Mouse (Mus musculus) lung, embryonic 15.5 days (tissue): ENCODE measurements at regions not wholly inside any gene's neighbourhood (a gene's known extent, or its start where the extent isn't known, plus 50 kb on each side); places are given as distances from the start of the nearest gene placed in this dataset.
A peak's percentile ranks its signal among the peaks of the same experiment; 100 is the strongest.

Experiments
- ATAC-seq: fragments of 200-750 bp; cut with Nextera tagmentation; 2 replicates; pipeline ENCODE4 v1.8.0; 2017; ENCODE audit warnings: moderate number of reproducible peaks, borderline replicate concordance; ENCODE audit not compliant: low FRiP score, low TSS enrichment; ENCODE audit errors: extremely low read depth
- H3K27ac ChIP-seq: fragments of 300-500 bp; sonication (generic); 2 replicates; pipeline ENCODE4 v1.5.1; 2015; ENCODE audit warnings: moderate library complexity, mild to moderate bottlenecking, inconsistent platforms
- H3K27me3 ChIP-seq: fragments of 300-500 bp; sonication (generic); 2 replicates; pipeline ENCODE4 v1.6.1; 2015; ENCODE audit warnings: inconsistent platforms
- H3K36me3 ChIP-seq: fragments of 300-500 bp; sonication (generic); 2 replicates; pipeline ENCODE4 v1.6.1; 2015; ENCODE audit warnings: inconsistent platforms
- H3K4me1 ChIP-seq: fragments of 300-500 bp; sonication (generic); 2 replicates; pipeline ENCODE4 v1.6.1; 2015; ENCODE audit warnings: inconsistent platforms
- H3K4me2 ChIP-seq: fragments of 300-500 bp; sonication (generic); 2 replicates; pipeline ENCODE4 v1.6.1; 2015; ENCODE audit warnings: inconsistent platforms, mild to moderate bottlenecking, moderate library complexity
- H3K4me3 ChIP-seq: fragments of 300-500 bp; sonication (generic); 2 replicates; pipeline ENCODE4 v1.5.1; 2015; ENCODE audit warnings: mild to moderate bottlenecking, inconsistent platforms
- H3K9ac ChIP-seq: fragments of 300-500 bp; sonication (generic); 2 replicates; pipeline ENCODE4 v1.6.1; 2015; ENCODE audit warnings: inconsistent platforms
- H3K9me3 ChIP-seq: fragments of 300-500 bp; sonication (generic); 2 replicates; pipeline ENCODE4 v1.6.1; 2016; ENCODE audit warnings: inconsistent platforms
- WGBS: fragments of 180-500 bp; shearing (Covaris S2); methylation state at CpG from one replicate; pipeline ENCODE4 v1.1.7; 2015; 5-methylcytosine and 5-hydroxymethylcytosine counted together

GRCm38 (mm10) chr8:10754232-10754985, 253.8 kb downstream of the Irs2 start:
- H3K4me2 ChIP-seq: no peak overlapping the region
- no peaks in the 10 kb centered on the region for H3K36me3 ChIP-seq
- H3K4me1 ChIP-seq: no peaks in the 10 kb centered on the region
- H3K4me3 ChIP-seq: no peak overlapping the region
- no peak overlapping the region for H3K9ac ChIP-seq
- 64% methylated on average over 13 of the region's 13 CpGs for WGBS
- H3K27me3 ChIP-seq: no peaks in the 10 kb centered on the region
- no peak overlapping the region for H3K27ac ChIP-seq
- no peaks in the 10 kb centered on the region for H3K9me3 ChIP-seq
- no peak for ATAC-seq

- Histone ChIP-seq H3K4me2 (no peak overlapping the region), H3K36me3 (no peaks in the 10 kb centered on the region), H3K27ac (no peak overlapping the region), H3K4me3 (no peak overlapping the region), H3K4me1 (no peaks in the 10 kb centered on the region), H3K27me3 (no peaks in the 10 kb centered on the region), H3K9ac (no peak overlapping the region), H3K9me3 (no peaks in the 10 kb centered on the region)
- WGBS: 67% methylated on average over 6 of the region's 6 CpGs
- no peak for ATAC-seq
These were observed 255.2 kb downstream of the Irs2 start for GRCm38 (mm10) chr8:10753056-10753455.

GRCm38 (mm10) chr8:10747150-10747549, 261.1 kb downstream of the Irs2 start:
- Histone ChIP-seq H3K4me1 (no peaks in the 10 kb centered on the region), H3K9me3 (no peaks in the 10 kb centered on the region), H3K27ac (no peak overlapping the region), H3K4me2 (no peak overlapping the region), H3K4me3 (no peak overlapping the region), H3K27me3 (no peaks in the 10 kb centered on the region), H3K9ac (no peak overlapping the region), H3K36me3 (no peaks in the 10 kb centered on the region)
- ATAC-seq: peak; percentile 23; the same call in 1 of the 2 replicates
- WGBS: 54% methylated on average over 2 of the region's 2 CpGs

DNA sequence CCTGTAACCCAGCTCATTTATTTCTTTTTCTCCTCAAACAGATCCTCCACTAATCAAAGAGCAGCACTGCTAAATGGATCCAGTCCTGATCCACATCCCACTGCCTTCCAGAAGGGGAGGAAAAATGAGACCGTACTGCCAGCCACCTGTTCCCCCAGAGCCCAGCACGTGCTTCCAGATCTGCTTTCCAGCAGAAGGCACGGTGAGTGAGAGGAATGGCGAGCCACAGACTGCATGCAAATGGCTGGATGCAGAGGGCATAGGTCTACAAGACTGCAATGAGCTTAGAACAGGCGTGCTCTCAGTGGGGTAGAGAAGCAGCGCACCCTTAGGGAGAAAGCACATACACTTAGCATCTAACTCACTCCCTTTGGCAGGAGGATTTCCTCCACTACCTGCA, 265.0 kb downstream of the Irs2 start:
- no peak overlapping the region for H3K4me3 ChIP-seq
- no peak overlapping the region for H3K9ac ChIP-seq
- ATAC-seq: no peak
- H3K36me3 ChIP-seq: no peaks in the 10 kb centered on the region
- H3K27ac ChIP-seq: no peak overlapping the region
- no peak overlapping the region for H3K4me2 ChIP-seq
- H3K4me1 ChIP-seq: no peaks in the 10 kb centered on the region
- H3K9me3 ChIP-seq: no peaks in the 10 kb centered on the region
- 69% methylated on average over 6 of the region's 6 CpGs for WGBS
- H3K27me3 ChIP-seq: no peaks in the 10 kb centered on the region

DNA sequence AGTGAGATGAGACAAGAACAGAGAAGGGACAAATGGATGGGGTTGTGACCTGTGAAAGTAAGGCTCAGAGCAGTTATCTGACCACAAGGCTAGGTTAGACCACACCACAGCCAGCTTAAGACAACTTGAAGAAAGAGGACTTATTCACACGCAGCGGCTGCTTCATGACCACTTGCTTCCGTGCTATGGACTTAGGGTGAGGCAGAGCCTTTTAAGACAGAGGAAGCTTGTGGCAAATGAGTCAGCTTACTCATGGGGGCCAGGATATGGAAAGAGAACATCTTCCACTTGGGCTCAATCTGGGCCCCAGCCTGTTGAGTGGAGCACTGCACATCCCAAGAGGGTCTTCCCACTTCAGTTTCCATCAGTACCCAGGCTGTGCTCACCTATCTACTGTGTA, 267.4 kb downstream of the Irs2 start:
- H3K4me1 ChIP-seq: no peaks in the 10 kb centered on the region
- H3K27ac ChIP-seq: no peak overlapping the region
- no peaks in the 10 kb centered on the region for H3K9me3 ChIP-seq
- H3K36me3 ChIP-seq: no peaks in the 10 kb centered on the region
- no peaks in the 10 kb centered on the region for H3K27me3 ChIP-seq
- ATAC-seq: no peak
- 97% methylated on average over 3 of the region's 3 CpGs for WGBS
- H3K4me3 ChIP-seq: no peak overlapping the region
- H3K4me2 ChIP-seq: no peak overlapping the region
- H3K9ac ChIP-seq: no peak overlapping the region

- H3K36me3 ChIP-seq: no peaks in the 10 kb centered on the region
- no peak overlapping the region for H3K9ac ChIP-seq
- no peaks in the 10 kb centered on the region for H3K27me3 ChIP-seq
- no peak for ATAC-seq
- 45% methylated on average over 11 of the region's 11 CpGs for WGBS
- H3K27ac ChIP-seq: no peak overlapping the region
- H3K4me3 ChIP-seq: no peak overlapping the region
- H3K4me1 ChIP-seq: no peaks in the 10 kb centered on the region
- H3K4me2 ChIP-seq: no peak overlapping the region
- H3K9me3 ChIP-seq: no peaks in the 10 kb centered on the region
These were observed 269.7 kb downstream of the Irs2 start for GRCm38 (mm10) chr8:10738486-10739081.

DNA sequence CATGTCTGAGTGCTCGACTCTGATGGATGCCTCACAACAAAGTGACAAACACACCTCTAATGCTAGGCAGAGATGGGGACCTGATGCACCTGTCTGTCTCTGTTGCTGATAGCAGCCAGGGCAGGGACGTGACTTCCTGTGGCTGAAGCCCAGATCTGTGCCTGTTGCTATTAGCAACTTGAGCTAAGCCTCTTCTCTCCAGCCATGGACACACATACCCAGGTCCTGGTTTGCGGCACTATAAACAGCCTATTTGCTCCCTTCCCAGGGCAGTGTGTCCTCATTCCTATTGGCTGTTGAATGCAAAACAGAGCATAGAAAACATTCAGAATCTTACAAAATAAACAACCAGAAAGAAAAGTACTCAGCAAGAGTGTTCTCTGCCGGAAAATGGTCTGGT, 273.5 kb downstream of the Irs2 start:
- WGBS: 39% methylated on average over 4 of the region's 4 CpGs
- Histone ChIP-seq H3K27me3 (no peaks in the 10 kb centered on the region), H3K9ac (no peak overlapping the region), H3K9me3 (no peaks in the 10 kb centered on the region), H3K4me1 (no peaks in the 10 kb centered on the region), H3K4me3 (no peak overlapping the region), H3K27ac (no peak overlapping the region), H3K4me2 (no peak overlapping the region), H3K36me3 (no peaks in the 10 kb centered on the region)
- ATAC-seq: no peak

GRCm38 (mm10) chr8:10723332-10723731, 284.9 kb downstream of the Irs2 start:
- no peaks in the 10 kb centered on the region for H3K27me3 ChIP-seq
- no peak overlapping the region for H3K4me3 ChIP-seq
- H3K4me2 ChIP-seq: no peak overlapping the region
- H3K4me1 ChIP-seq: no peaks in the 10 kb centered on the region
- no peaks in the 10 kb centered on the region for H3K9me3 ChIP-seq
- no peak overlapping the region for H3K9ac ChIP-seq
- H3K36me3 ChIP-seq: no peaks in the 10 kb centered on the region
- H3K27ac ChIP-seq: no peak overlapping the region
- 42% methylated on average over 2 of the region's 2 CpGs for WGBS
- ATAC-seq: no peak

DNA sequence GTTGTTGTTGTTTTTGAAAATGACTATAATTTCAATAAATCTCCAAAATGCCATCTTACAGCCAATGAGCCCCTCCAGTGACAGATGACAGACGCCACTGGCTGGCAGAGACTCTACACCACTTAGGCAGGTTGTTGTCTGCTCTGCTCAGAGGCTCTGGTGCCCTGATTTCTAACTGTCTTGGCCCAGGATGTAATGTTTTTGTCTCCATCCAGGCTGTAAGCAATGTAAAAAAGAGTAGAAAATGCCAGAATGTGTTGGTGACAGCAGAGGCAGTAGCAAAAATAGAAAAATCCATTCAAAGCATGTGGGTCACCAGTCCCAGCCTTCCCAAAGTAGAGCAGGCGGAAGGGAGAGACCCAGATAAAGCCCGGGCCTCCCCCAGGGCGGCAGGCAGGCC, 285.5 kb downstream of the Irs2 start:
- Histone ChIP-seq H3K4me3 (no peak overlapping the region), H3K36me3 (no peaks in the 10 kb centered on the region), H3K4me2 (no peak overlapping the region), H3K27ac (no peak overlapping the region), H3K4me1 (no peaks in the 10 kb centered on the region), H3K27me3 (no peaks in the 10 kb centered on the region), H3K9ac (no peak overlapping the region), H3K9me3 (no peaks in the 10 kb centered on the region)
- 87% methylated on average over 4 of the region's 4 CpGs for WGBS
- ATAC-seq: no peak

DNA sequence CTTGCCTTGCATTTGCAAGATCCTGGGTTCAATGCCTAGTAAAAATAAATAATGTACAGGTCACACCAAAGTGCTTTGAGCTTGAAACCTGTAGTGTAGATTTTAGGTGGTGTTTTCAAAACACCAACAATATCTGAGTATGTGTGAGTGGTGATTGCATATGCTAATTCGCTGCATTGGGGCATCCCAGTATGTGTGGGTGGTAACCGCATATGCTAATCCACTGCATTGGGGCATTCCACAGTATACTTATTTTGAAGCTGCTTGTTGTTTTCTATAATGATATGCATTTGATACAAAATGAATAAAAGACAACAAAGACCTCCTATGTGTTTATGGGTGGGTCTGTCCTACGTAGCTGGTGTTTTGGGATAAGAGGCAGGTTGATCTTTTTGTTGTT, 285.9 kb downstream of the Irs2 start:
- Histone ChIP-seq H3K4me2 (no peak overlapping the region), H3K4me1 (no peaks in the 10 kb centered on the region), H3K9me3 (no peaks in the 10 kb centered on the region), H3K27me3 (no peaks in the 10 kb centered on the region), H3K27ac (no peak overlapping the region), H3K4me3 (no peak overlapping the region), H3K36me3 (no peaks in the 10 kb centered on the region), H3K9ac (no peak overlapping the region)
- WGBS: 88% methylated on average over 3 of the region's 3 CpGs
- no peak for ATAC-seq

DNA sequence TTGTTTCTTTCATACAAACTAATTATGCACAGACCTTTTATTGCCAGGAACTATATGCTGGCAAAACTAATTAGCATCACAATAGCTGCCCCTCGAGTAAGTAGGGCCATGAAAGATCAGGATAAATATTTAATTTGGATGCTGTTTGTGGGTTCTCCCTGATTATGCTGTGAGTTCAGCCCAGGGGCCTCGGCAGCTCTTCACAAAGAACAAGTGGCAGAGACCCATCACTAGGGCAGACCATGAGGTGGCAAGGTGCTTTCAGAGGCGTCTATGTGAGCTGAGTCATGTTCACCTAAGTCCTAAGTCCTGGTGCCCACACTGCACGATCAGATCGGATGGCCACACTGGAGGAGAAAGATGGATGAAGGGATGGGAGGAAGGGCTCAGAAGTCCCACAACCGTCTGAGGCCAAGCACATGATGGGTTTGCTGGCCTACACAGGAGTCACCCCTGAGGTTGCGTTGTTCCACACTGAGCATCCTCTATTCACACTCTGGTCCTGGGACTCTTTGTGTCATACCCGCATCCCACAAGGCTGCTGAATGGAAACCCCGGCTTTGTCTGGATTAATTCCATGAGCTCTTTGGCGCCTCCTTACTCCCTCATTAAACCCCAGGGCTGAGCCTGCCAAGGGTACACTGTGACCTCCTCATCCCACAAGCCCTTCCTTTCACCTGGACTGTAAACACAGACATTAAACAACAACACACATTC, 287.0 kb downstream of the Irs2 start:
- no peaks in the 10 kb centered on the region for H3K27me3 ChIP-seq

DNA sequence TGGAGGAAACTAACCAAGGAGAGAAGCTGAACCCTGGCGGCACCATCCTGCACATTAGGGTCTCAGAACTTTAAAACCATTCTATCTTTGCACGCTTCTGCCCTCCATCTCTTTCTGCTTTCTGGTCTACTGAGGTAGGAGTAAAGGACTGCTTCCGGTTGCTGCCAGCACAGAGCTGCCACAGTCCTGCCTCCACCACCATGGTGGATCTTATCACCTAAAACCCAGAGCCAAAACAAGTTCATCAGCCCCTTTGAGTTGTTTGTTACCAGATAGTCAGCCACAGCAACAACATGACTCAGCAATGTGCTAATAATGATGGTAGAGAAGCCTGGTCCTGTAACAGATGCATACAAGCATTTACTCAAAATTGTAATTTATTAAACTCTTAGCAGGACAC, 287.9 kb downstream of the Irs2 start:
- H3K27me3 ChIP-seq: no peaks in the 10 kb centered on the region
- 93% methylated on average over 3 of the region's 3 CpGs for WGBS
- no peak overlapping the region for H3K27ac ChIP-seq
- no peak overlapping the region for H3K4me2 ChIP-seq
- H3K36me3 ChIP-seq: no peaks in the 10 kb centered on the region
- no peaks in the 10 kb centered on the region for H3K9me3 ChIP-seq
- no peak for ATAC-seq
- H3K9ac ChIP-seq: no peak overlapping the region
- no peak overlapping the region for H3K4me3 ChIP-seq
- no peaks in the 10 kb centered on the region for H3K4me1 ChIP-seq

More for the DNA sequence above, 287.0 kb downstream of the Irs2 start:
- 68% methylated on average over 10 of the region's 10 CpGs for WGBS
- H3K4me2 ChIP-seq: no peak overlapping the region
- no peak overlapping the region for H3K9ac ChIP-seq
- no peaks in the 10 kb centered on the region for H3K4me1 ChIP-seq
- H3K36me3 ChIP-seq: no peaks in the 10 kb centered on the region
- no peaks in the 10 kb centered on the region for H3K9me3 ChIP-seq
- no peak overlapping the region for H3K4me3 ChIP-seq
- no peak for ATAC-seq
- H3K27ac ChIP-seq: no peak overlapping the region
